Mouse (Mus musculus) kidney, postnatal 0 days (tissue): ENCODE data around the gene Cdkal1. TPM values are rescaled to one million over a fixed set of nuclear protein-coding genes. Genes with fewer than 3 reads are reported as not detected.

Experiments
- ATAC-seq: fragments of 200-750 bp; cut with Nextera tagmentation; replicated peaks from 2 replicates; pipeline ENCODE4 v1.8.0; 2017; ENCODE audit warnings: low read depth, moderate number of reproducible peaks, moderate TSS enrichment, moderate library complexity; ENCODE audit not compliant: low FRiP score
- DNase-seq: peaks from one replicate; pipeline ENCODE4 v3.0.0-alpha.2; 2016; ENCODE audit warnings: low spot score
- H3K27ac ChIP-seq: fragments of 300-500 bp; sonication (generic); 2 replicates; pipeline ENCODE4 v1.5.1; 2014; ENCODE audit warnings: mild to moderate bottlenecking
- H3K27me3 ChIP-seq: fragments of 300-500 bp; sonication (generic); 2 replicates; pipeline ENCODE4 v1.6.1; 2014; ENCODE audit warnings: low read length, mixed read lengths; ENCODE audit not compliant: insufficient read depth
- H3K36me3 ChIP-seq: fragments of 300-500 bp; sonication (generic); 2 replicates; pipeline ENCODE4 v1.6.1; 2014; ENCODE audit warnings: low read length, mixed read lengths; ENCODE audit not compliant: insufficient read depth
- H3K4me1 ChIP-seq: fragments of 300-500 bp; sonication (generic); replicated peaks from 2 replicates; pipeline ENCODE4 v1.6.1; 2014; ENCODE audit warnings: antibody characterized with exemption, low read length, mixed read lengths; ENCODE audit not compliant: insufficient read depth
- H3K4me2 ChIP-seq: fragments of 300-500 bp; sonication (generic); 2 replicates; pipeline ENCODE4 v1.6.1; 2014; ENCODE audit warnings: mild to moderate bottlenecking, low read length, moderate library complexity, mixed read lengths
- H3K4me3 ChIP-seq: fragments of 300-500 bp; sonication (generic); replicated peaks from 2 replicates; pipeline ENCODE4 v1.5.1; 2014; ENCODE audit warnings: low read depth, low read length
- H3K9ac ChIP-seq: fragments of 300-500 bp; sonication (generic); 2 replicates; pipeline ENCODE4 v1.6.1; 2014; ENCODE audit warnings: low read depth, low read length
- H3K9me3 ChIP-seq: fragments of 300-500 bp; sonication (generic); replicated peaks from 2 replicates; pipeline ENCODE4 v1.6.1; 2016; ENCODE audit warnings: low read length, inconsistent platforms, mixed read lengths
- CTCF ChIP-seq: IDR thresholded peaks from 2 replicates; pipeline ENCODE4 v1.5.1; 2016; ENCODE audit warnings: antibody characterized with exemption, low read depth, mild to moderate bottlenecking, moderate library complexity
- WGBS: fragments of 180-500 bp; shearing (Covaris S2); extraction: QIAGEN DNeasy Blood & Tissue Kit; methylation state at CpG from one replicate; pipeline ENCODE4 v1.1.7; 2014; 5-methylcytosine and 5-hydroxymethylcytosine counted together
- polyA plus RNA-seq: library from polyadenylated mRNA; unstranded; fragments of >200 nt; fragmentation: Nextera tagmentation; extraction: Ambion mirVana; gene quantifications from 2 replicates; pipeline ENCODE4 v1.2.1, GENCODE M21; 2015

The Cdkal1 gene
- polyA plus RNA-seq, 1 experiment from 2014 or later, result 30.1 TPM

DNA sequence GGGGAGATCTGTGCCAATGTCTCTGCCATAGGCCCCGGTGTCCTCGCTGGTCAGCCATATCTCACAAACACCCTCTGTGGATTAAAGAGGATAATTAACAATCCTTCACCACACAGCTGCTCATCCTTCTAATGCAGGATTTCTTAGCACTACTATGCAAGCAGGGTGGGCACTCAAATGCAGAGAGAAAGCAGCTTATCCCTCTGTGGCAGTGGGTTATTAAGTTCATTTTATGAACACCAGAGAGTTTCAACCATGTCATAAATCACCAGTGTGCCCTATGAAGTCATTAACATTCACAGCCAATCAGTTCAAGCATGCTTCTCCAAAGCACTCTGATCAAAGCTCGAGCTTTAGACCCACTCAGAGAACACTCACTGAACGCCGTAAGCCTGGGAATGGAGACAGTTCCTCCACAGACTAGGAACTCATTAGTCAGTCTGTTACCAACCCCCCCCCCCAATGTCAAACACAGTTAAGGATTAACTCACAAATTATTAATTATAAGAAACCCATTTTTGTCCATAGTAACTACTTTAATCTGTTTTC, 303.1 kb downstream of the Cdkal1 start:
- DNase-seq (no peak), ATAC-seq (no peak)
- no peaks in the 10 kb centered on the region for H3K9me3 ChIP-seq
- WGBS, result 63% methylated on average over 5 of the region's 5 CpGs
- no peak for TF ChIP-seq CTCF
- H3K27ac ChIP-seq, result no peak overlapping the region
- no peak overlapping the region for H3K4me3 ChIP-seq
- no peaks in the 10 kb centered on the region for H3K36me3 ChIP-seq
- no peak overlapping the region for H3K4me2 ChIP-seq
- H3K9ac ChIP-seq, result no peak overlapping the region
- no peaks in the 10 kb centered on the region for H3K27me3 ChIP-seq
- no peaks in the 10 kb centered on the region for H3K4me1 ChIP-seq

DNA sequence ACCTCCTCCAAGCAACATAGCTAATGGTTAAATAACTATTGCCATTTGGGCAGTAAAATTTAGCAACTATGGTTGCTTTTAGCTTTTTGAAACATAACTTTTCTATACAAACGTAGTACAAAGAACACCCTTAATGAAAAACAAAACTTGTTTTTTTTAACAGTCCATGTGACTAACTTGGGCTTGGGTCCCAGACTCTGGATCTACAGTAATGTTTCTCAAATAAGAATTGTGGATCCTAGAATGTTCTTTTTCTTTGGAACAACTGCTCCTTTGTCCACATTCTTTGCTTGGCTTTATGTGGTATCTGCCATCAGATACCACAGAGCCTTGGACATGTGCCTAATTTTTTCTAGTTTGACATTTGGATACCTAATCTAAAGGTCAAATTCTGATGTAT, 304.6 kb downstream of the Cdkal1 start:
- H3K9me3 ChIP-seq, result no peaks in the 10 kb centered on the region
- WGBS, result 49% methylated on average over 1 of the region's 1 CpGs
- no peaks in the 10 kb centered on the region for H3K36me3 ChIP-seq
- H3K4me3 ChIP-seq, result no peak overlapping the region
- no peak overlapping the region for H3K9ac ChIP-seq
- no peaks in the 10 kb centered on the region for H3K27me3 ChIP-seq
- H3K27ac ChIP-seq, result no peak overlapping the region
- ATAC-seq (no peak), DNase-seq (no peak)
- no peak for TF ChIP-seq CTCF
- H3K4me2 ChIP-seq, result no peak overlapping the region
- H3K4me1 ChIP-seq, result no peaks in the 10 kb centered on the region

DNA sequence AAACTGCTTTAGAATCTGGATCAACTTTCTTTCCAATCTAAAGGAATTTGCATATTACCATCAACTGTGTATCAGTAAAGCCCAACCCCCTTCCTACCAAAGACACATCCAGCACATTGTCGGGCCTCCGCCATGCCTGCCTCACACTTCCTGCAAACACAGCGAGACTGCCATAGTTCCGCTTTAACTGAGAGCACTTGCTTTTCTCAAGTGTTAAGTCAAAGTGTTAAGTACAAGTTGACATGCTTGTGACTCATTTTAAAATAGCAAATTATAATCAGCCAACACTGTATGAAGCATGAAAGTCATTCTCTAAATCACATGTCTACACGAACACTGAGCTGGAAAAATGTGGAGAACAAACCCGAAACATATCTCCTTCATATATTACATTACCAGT, 305.3 kb downstream of the Cdkal1 start:
- no peaks in the 10 kb centered on the region for H3K9me3 ChIP-seq
- ATAC-seq, result no peak
- H3K27ac ChIP-seq, result no peak overlapping the region
- no peak overlapping the region for H3K9ac ChIP-seq
- no peaks in the 10 kb centered on the region for H3K36me3 ChIP-seq
- no peaks in the 10 kb centered on the region for H3K27me3 ChIP-seq
- TF ChIP-seq CTCF, result no peak
- WGBS, result 91% methylated on average over 6 of the region's 6 CpGs
- H3K4me2 ChIP-seq, result no peak overlapping the region
- H3K4me1 ChIP-seq, result no peaks in the 10 kb centered on the region
- DNase-seq, result no peak
- H3K4me3 ChIP-seq, result no peak overlapping the region

DNA sequence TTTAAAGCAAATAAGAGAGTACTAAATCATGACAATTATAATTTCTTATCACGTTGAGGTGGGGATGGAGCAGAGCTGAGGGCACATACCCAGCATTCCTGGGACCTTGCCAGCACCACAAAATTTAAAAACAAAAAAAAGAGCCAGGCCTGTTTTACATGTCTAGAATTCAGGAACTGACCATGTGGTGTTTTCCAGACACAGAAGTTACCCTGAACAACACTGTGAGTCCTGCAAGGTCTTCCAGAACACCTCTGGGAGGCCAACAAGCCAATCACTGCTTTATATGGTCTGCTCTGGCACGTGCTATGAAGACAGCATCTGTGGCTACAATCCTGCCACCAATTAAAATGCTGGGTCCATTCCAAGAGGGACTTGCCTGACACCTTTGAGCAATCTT, 305.7 kb downstream of the Cdkal1 start:
- Histone ChIP-seq H3K27me3 (no peaks in the 10 kb centered on the region), H3K9ac (no peak overlapping the region), H3K27ac (no peak overlapping the region), H3K4me3 (no peak overlapping the region), H3K4me2 (no peak overlapping the region), H3K36me3 (no peaks in the 10 kb centered on the region), H3K9me3 (no peaks in the 10 kb centered on the region), H3K4me1 (no peaks in the 10 kb centered on the region)
- ATAC-seq, result no peak
- no peak for TF ChIP-seq CTCF
- WGBS, result 36% methylated on average over 2 of the region's 2 CpGs
- no peak for DNase-seq

DNA sequence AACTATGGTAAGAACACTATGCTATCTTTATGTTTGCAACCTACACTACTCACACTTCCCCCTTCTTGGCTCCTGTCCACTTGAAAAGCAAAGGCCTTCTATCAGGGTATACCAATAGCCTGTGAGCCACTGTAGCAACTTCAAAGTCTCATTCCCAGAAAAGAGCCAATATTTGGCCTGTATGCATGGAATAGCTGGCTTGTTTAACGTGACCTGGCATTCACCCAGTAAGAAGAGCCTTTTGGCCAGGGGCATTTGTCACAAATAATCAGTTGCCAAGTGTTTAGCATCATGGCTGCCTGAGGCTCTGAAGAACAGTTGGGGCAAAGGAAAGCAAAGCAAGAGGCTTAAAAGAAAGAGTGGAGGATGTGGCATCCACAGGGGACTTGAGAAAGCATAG, 317.6 kb downstream of the Cdkal1 start:
- WGBS, result 47% methylated on average over 1 of the region's 1 CpGs

DNA sequence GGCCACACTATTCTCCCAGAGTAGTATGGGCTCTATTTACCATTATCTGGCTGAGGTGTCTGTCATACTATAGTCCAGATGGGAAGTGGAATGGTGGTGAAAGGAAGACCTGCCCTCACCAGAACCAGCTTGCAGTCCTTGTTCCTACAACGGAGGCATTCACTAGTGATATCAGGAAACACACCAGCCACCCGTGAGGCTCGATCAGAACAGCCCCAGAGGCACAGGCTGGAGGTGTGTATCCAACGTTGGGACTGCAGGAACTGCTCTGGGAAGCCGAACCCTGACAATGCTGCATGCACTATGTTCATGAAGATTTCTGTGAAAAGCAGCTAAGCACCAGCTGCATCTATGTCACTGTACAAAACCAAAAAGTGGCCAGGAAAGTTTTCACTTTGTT, 321.9 kb downstream of the Cdkal1 start:
- no peak for TF ChIP-seq CTCF
- 77% methylated on average over 5 of the region's 5 CpGs for WGBS
- Histone ChIP-seq H3K4me3 (no peak overlapping the region), H3K9ac (no peak overlapping the region), H3K27me3 (no peaks in the 10 kb centered on the region), H3K36me3 (no peaks in the 10 kb centered on the region), H3K4me1 (no peaks in the 10 kb centered on the region), H3K4me2 (no peak overlapping the region), H3K27ac (no peak overlapping the region), H3K9me3 (no peaks in the 10 kb centered on the region)
- DNase-seq, result no peak
- no peak for ATAC-seq

More for the DNA sequence above, 317.6 kb downstream of the Cdkal1 start:
- no peak overlapping the region for H3K27ac ChIP-seq
- TF ChIP-seq CTCF, result no peak
- H3K36me3 ChIP-seq, result no peaks in the 10 kb centered on the region
- ATAC-seq (no peak), DNase-seq (no peak)
- H3K4me2 ChIP-seq, result no peak overlapping the region
- no peaks in the 10 kb centered on the region for H3K4me1 ChIP-seq
- no peak overlapping the region for H3K4me3 ChIP-seq
- no peaks in the 10 kb centered on the region for H3K27me3 ChIP-seq
- H3K9me3 ChIP-seq, result no peaks in the 10 kb centered on the region
- no peak overlapping the region for H3K9ac ChIP-seq

DNA sequence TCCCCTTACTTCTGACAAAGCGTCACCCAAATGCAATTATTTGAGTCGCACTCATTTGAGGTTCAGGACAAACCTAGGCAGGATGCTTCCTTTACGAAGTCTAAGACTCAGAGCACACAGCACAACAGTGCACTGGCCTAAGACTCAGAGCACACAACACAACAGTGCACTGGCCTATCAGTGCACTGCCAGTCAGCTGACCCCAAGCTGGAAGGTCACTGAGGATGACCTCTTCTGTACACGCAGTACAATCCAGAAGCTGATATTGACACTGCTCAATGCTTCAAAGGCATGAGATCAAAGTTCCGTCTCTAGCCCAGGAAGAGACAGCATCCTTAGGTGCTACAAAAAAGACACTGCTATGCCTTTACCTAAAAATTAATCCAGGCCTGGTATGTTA, 327.1 kb downstream of the Cdkal1 start:
- Histone ChIP-seq H3K9ac (no peak overlapping the region), H3K27me3 (no peaks in the 10 kb centered on the region), H3K27ac (no peak overlapping the region), H3K36me3 (no peaks in the 10 kb centered on the region), H3K4me2 (no peak overlapping the region), H3K9me3 (no peaks in the 10 kb centered on the region), H3K4me3 (no peak overlapping the region), H3K4me1 (no peaks in the 10 kb centered on the region)
- 93% methylated on average over 5 of the region's 5 CpGs for WGBS
- DNase-seq (no peak), ATAC-seq (no peak)
- TF ChIP-seq CTCF, result no peak
